Mouse (Mus musculus) liver, embryonic 14.5 days (tissue): Measurements from ENCODE around the gene Cyp1b1.

Experiments
- CTCF ChIP-seq: IDR thresholded peaks from 2 replicates; pipeline ENCODE4 v1.5.1; 2016; ENCODE audit warnings: antibody characterized with exemption, low read depth, control low read depth
- EP300 ChIP-seq: IDR thresholded peaks from 2 replicates; pipeline ENCODE4 v1.6.1; 2016; ENCODE audit warnings: antibody characterized with exemption, low read depth

DNA sequence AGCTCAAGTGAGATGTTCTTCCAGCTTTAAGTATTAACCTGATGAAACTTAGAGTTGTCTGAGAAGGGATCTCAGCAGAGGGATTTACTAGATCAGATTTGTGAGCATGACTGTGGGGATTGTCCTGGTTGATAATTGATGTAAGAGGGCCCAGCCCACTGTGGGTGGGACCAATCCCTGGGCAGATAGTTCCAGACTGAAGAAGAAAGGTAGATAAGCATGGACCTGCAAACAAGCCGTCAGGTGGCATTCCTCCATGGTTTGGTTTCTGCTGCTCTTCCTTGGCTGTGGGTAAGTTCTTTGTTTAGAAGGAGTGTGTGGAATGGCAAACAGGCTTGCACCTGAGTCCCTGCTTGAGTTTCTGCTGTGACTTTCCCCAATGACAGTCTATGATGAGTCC, 61.7 kb downstream of the Cyp1b1 start:
- TF ChIP-seq CTCF, result no peak
- no peak for TF ChIP-seq EP300
